Mouse (Mus musculus): ENCODE data around the gene D430041D05Rik. TPM values are rescaled to one million over a fixed set of nuclear protein-coding genes. Genes with fewer than 3 reads are reported as not detected.

D430041D05Rik gene
- total RNA-seq, 2 experiments from 2014 or later, result 94.4 to 99.5 TPM

Small RNA genes within 50 kb of the gene (microRNA-seq; reads per million reads assigned to microRNA genes)
- gene Mir1902, result not detected

Other genes starting within 250 kb of the D430041D05Rik start
- gene Hipk3, start 83.4 kb upstream of the D430041D05Rik start, total RNA-seq (2021), result 10 to 100 TPM; 57.3 to 59.4 TPM
- 10 to 100 TPM; 38.6 to 43.7 TPM for gene Cstf3, start 179.5 kb upstream of the D430041D05Rik start, total RNA-seq (2021)

Measured in left cerebral cortex, postnatal 10 days (tissue).